Mouse (Mus musculus): ENCODE measurements around the gene Fgfr2.

Gene Fgfr2

GRCm38 (mm10) chr7:130303464-130303863, 2819.7 kb downstream of the Fgfr2 start:
- DNase-seq (ENCODE audit: low read depth, low spot score) = peak; percentile 10

GRCm38 (mm10) chr7:130300606-130301005, 2822.5 kb downstream of the Fgfr2 start:
- no peak for DNase-seq (ENCODE audit: low read depth, low spot score)

- DNase-seq (ENCODE audit: low read depth, low spot score) = no peak
Measured at GRCm38 (mm10) chr7:130298926-130299594, 2824.1 kb downstream of the Fgfr2 start.

- DNase-seq (ENCODE audit: low read depth, low spot score) = no peak
Measured at GRCm38 (mm10) chr7:130291179-130291578, 2832.0 kb downstream of the Fgfr2 start.

- DNase-seq (ENCODE audit: low read depth, low spot score) = no peak
Measured at GRCm38 (mm10) chr7:130289428-130289790, 2833.7 kb downstream of the Fgfr2 start.

- DNase-seq (ENCODE audit: low read depth, low spot score) = no peak
Measured at GRCm38 (mm10) chr7:130288719-130289427, 2834.3 kb downstream of the Fgfr2 start.

- DNase-seq (ENCODE audit: low read depth, low spot score) = no peak
Measured at GRCm38 (mm10) chr7:130288248-130288647, 2834.9 kb downstream of the Fgfr2 start.

- DNase-seq (ENCODE audit: low read depth, low spot score) = no peak
Measured at GRCm38 (mm10) chr7:130278738-130279705, 2844.1 kb downstream of the Fgfr2 start.

- no peak for DNase-seq (ENCODE audit: low read depth, low spot score)
Measured at GRCm38 (mm10) chr7:130278000-130278737, 2845.0 kb downstream of the Fgfr2 start.

- DNase-seq (ENCODE audit: low read depth, low spot score) = peak; percentile 57
Measured at GRCm38 (mm10) chr7:130273265-130273664, 2849.9 kb downstream of the Fgfr2 start.

GRCm38 (mm10) chr7:130270807-130271206, 2852.3 kb downstream of the Fgfr2 start:
- DNase-seq (ENCODE audit: low read depth, low spot score) = no peak

- DNase-seq (ENCODE audit: low read depth, low spot score) = no peak
Measured at GRCm38 (mm10) chr7:130269124-130269867, 2853.9 kb downstream of the Fgfr2 start.

- no peak for DNase-seq (ENCODE audit: low read depth, low spot score)
Measured at GRCm38 (mm10) chr7:130267099-130267498, 2856.1 kb downstream of the Fgfr2 start.

- DNase-seq (ENCODE audit: low read depth, low spot score) = peak; percentile 27
Measured at GRCm38 (mm10) chr7:130266166-130266490, 2857.0 kb downstream of the Fgfr2 start.

GRCm38 (mm10) chr7:130265319-130266165, 2857.6 kb downstream of the Fgfr2 start:
- DNase-seq (ENCODE audit: low read depth, low spot score) = no peak

GRCm38 (mm10) chr7:130264616-130265318, 2858.4 kb downstream of the Fgfr2 start:
- no peak for DNase-seq (ENCODE audit: low read depth, low spot score)

- DNase-seq (ENCODE audit: low read depth, low spot score) = no peak
Measured at GRCm38 (mm10) chr7:130263799-130264351, 2859.3 kb downstream of the Fgfr2 start.

- no peak for DNase-seq (ENCODE audit: low read depth, low spot score)
Measured at GRCm38 (mm10) chr7:130263233-130263594, 2859.9 kb downstream of the Fgfr2 start.
